Mouse (Mus musculus) thymus, postnatal 14 days (tissue): ENCODE results near the gene Pskh1.

Experiments used
- DNase-seq: peaks from one replicate; pipeline ENCODE4 v3.0.0; 2021

Gene Pskh1

GRCm38 (mm10) chr8:105961101-105961500, 60.9 kb downstream of the Pskh1 start:
- DNase-seq = peak; percentile 18

DNA sequence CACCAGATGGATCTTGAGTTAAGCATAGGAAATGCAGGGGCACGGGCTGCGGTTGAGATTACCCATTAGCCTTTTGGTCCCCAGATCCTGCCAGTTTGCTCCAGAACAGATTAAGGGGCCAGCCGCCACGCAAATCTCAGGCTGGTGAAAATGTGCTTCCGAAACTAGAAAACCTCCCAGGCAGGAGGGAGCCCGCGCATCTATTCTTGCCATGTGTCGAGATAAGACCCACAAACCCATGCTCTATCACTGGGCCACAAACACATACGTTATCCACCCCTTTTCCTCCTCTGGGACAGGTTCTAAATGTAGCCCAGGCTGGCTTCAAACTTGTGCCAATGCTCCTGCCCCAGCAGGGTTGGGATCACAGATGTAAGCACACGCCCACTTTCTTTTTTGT, 61.3 kb downstream of the Pskh1 start:
- DNase-seq = no peak

GRCm38 (mm10) chr8:105964506-105965265, 64.4 kb downstream of the Pskh1 start:
- no peak for DNase-seq

GRCm38 (mm10) chr8:105965266-105965904, 65.1 kb downstream of the Pskh1 start:
- peak; percentile 73 for DNase-seq

GRCm38 (mm10) chr8:105965905-105966341, 65.7 kb downstream of the Pskh1 start, which contains the start of gene Slc12a4:
TSS of gene Slc12a4 (minus strand) at chr8:105966097.
- DNase-seq = peak; percentile 92

- DNase-seq = peak; percentile 65
Observed at GRCm38 (mm10) chr8:105966692-105967311, 66.6 kb downstream of the Pskh1 start.

GRCm38 (mm10) chr8:105969367-105969766, 69.1 kb downstream of the Pskh1 start:
- no peak for DNase-seq

DNA sequence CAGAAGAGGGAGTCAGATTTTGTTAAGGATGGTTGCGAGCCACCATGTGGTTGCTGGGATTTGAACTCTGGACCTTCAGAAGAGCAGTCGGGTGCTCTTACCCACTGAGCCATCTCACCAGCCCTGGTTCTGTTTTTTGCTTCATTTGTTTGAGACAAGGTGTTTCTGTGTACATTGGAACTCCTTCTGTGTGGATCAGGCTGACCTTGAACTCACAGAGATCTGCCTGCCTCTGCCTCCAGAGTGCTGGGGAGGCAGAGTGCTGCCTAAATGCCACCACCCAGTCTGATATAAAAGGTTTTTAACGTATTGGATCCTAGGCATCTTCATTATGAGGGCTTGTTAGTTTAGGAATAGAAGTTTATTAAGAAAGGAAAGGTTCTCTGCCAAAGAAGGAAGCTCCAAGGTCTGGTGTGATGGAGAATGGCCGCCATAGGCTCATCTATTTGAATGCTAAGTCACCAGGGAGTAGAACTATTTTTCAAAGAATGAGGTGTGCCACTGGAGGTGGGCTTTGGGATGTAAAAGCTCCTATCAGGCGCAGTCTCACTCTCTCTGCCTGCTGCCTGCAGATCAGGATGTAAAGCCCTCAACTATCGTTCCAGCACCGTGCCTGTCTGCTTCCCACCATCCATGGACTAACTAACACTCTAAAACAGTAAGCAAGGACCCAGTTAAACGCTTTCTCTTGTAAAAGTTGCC, 70.9 kb downstream of the Pskh1 start:
- no peak for DNase-seq

- DNase-seq = no peak
Observed at GRCm38 (mm10) chr8:105975363-105975762, 75.1 kb downstream of the Pskh1 start.

- DNase-seq = no peak
Observed at GRCm38 (mm10) chr8:105979325-105979724, 79.1 kb downstream of the Pskh1 start, which contains the start of gene Dpep3. TSS of gene Dpep3 (minus strand) at chr8:105979429.

DNA sequence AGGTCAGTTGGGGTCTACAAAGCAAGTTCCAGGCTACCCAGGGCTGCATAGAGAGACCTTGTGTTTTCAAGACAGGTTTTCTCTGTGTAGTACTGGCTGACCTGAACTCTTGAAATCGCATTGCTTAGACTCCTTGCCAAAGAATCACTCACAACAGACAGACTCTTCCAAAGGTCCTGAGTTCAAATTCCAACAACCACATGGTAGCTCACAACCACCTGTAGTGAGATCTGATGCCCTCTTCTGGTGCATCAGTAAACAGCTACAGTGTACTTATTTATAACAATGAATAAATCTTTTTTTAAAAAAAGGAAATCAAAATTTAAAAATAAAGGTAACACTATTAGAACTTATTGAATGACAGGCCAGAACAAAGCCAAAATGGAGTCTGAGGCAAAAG, 80.9 kb downstream of the Pskh1 start:
- DNase-seq = no peak
